In the genomic region with DNA sequence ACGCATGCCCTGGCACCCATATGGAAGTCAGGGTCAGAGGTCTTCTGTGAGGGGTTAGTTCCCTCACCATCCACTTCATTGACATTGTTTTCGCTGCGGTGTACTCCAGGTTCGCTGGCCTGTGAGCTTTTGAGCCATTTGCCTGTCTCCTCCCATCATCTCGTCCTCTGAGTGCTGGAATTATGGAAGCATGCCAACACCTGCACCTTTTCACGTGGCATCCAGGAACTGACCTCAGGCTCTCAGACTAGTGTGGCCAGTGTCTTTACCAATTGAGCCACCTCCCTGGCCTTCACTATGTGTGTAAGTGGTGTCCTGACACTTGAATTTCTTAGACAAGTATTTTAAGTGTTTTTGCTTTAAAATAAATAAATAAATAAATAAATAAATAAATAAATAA, we compare ENCODE assay signal across 22 mouse cellular contexts. TPM values are rescaled to one million over a fixed set of nuclear protein-coding genes. Genes with fewer than 3 reads are reported as not detected.
"Had no signal": no experiment of that assay in that cellular context is flagged by ENCODE, and none has a peak within 500 bp of the region (broad histone marks: within the 10 kb centered on the region; RNA-seq: fewer than 3 reads in every experiment).

No protein-coding gene starts in this region.

- H3K4me3 ChIP-seq: limb, embryonic 12.5 days; limb, embryonic 15.5 days; midbrain, embryonic 12.5 days; midbrain, embryonic 15.5 days; neural tube, embryonic 12.5 days; neural tube, embryonic 15.5 days had no signal

- H3K36me3 ChIP-seq: limb, embryonic 12.5 days; limb, embryonic 15.5 days; midbrain, embryonic 12.5 days; midbrain, embryonic 15.5 days; neural tube, embryonic 12.5 days; neural tube, embryonic 15.5 days had no signal

- H3K4me1 ChIP-seq: midbrain, embryonic 12.5 days; midbrain, embryonic 15.5 days; neural tube, embryonic 12.5 days; neural tube, embryonic 15.5 days had no signal

- DNase-seq: left cerebral cortex, postnatal 4 days; liver, postnatal 0 days; right cerebral cortex, adult 18-20 months; right cerebral cortex, postnatal 14 days; right cerebral cortex, postnatal 4 days; thymus, adult 2 months; thymus, postnatal 14 days; thymus, postnatal 4 days had no signal

- H3K27ac ChIP-seq: hindbrain, postnatal 0 days; kidney, postnatal 0 days; limb, embryonic 12.5 days; limb, embryonic 15.5 days; liver, embryonic 14.5 days; macrophage; midbrain, embryonic 12.5 days; midbrain, embryonic 15.5 days; neural tube, embryonic 12.5 days; neural tube, embryonic 15.5 days; stomach, postnatal 0 days had no signal

- H3K9ac ChIP-seq: limb, embryonic 12.5 days; limb, embryonic 15.5 days; liver, embryonic 14.5 days; liver, postnatal 0 days; midbrain, embryonic 12.5 days; midbrain, embryonic 15.5 days; neural tube, embryonic 12.5 days; neural tube, embryonic 15.5 days had no signal

- H3K9me3 ChIP-seq: limb, embryonic 12.5 days; limb, embryonic 15.5 days; midbrain, embryonic 12.5 days; midbrain, embryonic 15.5 days; neural tube, embryonic 12.5 days; neural tube, embryonic 15.5 days had no signal

- ATAC-seq: hindbrain, postnatal 0 days; inflammation-experienced regulatory T-cells, adult 6 months; intestine, embryonic 16.5 days; liver, postnatal 0 days; midbrain, embryonic 15.5 days had no signal

- H3K27me3 ChIP-seq: limb, embryonic 12.5 days; limb, embryonic 15.5 days; midbrain, embryonic 12.5 days; midbrain, embryonic 15.5 days; neural tube, embryonic 12.5 days; neural tube, embryonic 15.5 days had no signal

- H3K4me2 ChIP-seq: limb, embryonic 12.5 days; limb, embryonic 15.5 days; liver, embryonic 11.5 days; midbrain, embryonic 12.5 days; midbrain, embryonic 15.5 days; neural tube, embryonic 12.5 days; neural tube, embryonic 15.5 days had no signal

RNA-seq across cellular contexts. Expression of gene Scrg1, which starts 18.0 kb away (rescaled TPM):
- polyA plus RNA-seq: inflammation-experienced regulatory T-cells, adult 6 months; kidney, postnatal 0 days; liver, embryonic 11.5 days; liver, embryonic 14.5 days; macrophage; midbrain, embryonic 12.5 days had no signal
